Mouse (Mus musculus): ENCODE measurements around the gene Pdzd3.

- TF ChIP-seq POLR2A (IDR thresholded peaks at IDR 0.05; ENCODE audit: borderline replicate concordance, extremely low read depth, low read depth, low read length), result no peak
- TF ChIP-seq CTCF (IDR thresholded peaks at IDR 0.05; ENCODE audit: insufficient read depth, low read length), result no peak
Observed at GRCm38 (mm10) chr9:44261388-44261787, 10.1 kb upstream of the Pdzd3 start.
